ENCODE assay signal across 20 mouse cellular contexts in the genomic region with DNA sequence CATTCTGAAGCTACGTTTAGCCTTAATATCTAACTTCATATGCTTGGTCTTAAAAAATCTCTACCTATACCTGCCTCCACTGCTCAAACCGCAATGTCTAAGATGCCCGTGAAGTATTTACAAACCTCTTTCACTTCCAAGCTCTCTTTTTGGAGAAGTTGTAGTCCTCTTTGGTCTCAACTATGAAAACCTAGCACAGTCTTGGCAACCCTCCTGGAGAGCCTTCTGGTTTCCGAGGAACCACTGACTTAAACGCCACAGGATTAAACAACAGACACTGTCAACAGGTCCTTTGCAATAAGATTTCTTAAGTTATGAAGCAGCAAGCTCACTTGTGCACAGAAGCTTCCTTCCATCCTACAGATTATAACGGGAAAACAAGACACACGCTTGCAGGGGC. TPM values are rescaled to one million over a fixed set of nuclear protein-coding genes. Genes with fewer than 3 reads are reported as not detected.
DNase-seq lines count a peak whose midpoint lies in the region; ATAC-seq and TF ChIP-seq lines count a peak whose summit lies in the region.
"Had no signal": no experiment of that assay in that cellular context is flagged by ENCODE, and none has a peak within 500 bp of the region (broad histone marks: within the 10 kb centered on the region; RNA-seq: fewer than 3 reads in every experiment).

No protein-coding gene starts in this region.

- H3K9ac ChIP-seq in intestine, embryonic 15.5 days, result no peak overlapping the region
- H3K9ac ChIP-seq in intestine, postnatal 0 days (ENCODE audit: low read depth, low read length), result no peak overlapping the region
- H3K9ac ChIP-seq in lung, embryonic 14.5 days, result no peak overlapping the region
- no peak overlapping the region for H3K9ac ChIP-seq in embryonic facial prominence, embryonic 15.5 days
- H3K9ac ChIP-seq: heart, embryonic 13.5 days; hindbrain, embryonic 15.5 days had no signal

- WGBS in intestine, embryonic 15.5 days, result 86% methylated on average over 7 of the region's 7 CpGs
- 88% methylated on average over 7 of the region's 7 CpGs for WGBS in intestine, postnatal 0 days
- WGBS in lung, embryonic 14.5 days, result 85% methylated on average over 7 of the region's 7 CpGs
- WGBS in embryonic facial prominence, embryonic 15.5 days, result 84% methylated on average over 7 of the region's 7 CpGs

- peak; percentile 12 to 14 for DNase-seq in cerebellum, postnatal 10 days
- no peak for DNase-seq in cerebellum, adult 9-10 months
- no peak for DNase-seq in lung, embryonic 14.5 days
- DNase-seq in lung, postnatal 14 days, result no peak
- no peak for DNase-seq in testis, postnatal 14 days (ENCODE audit: low spot score)
- DNase-seq: cerebellum, postnatal 36 days; liver; right cerebral cortex, adult 18-20 months; thymus, adult 18-20 months; thymus, postnatal 4 days had no signal

- H3K4me3 ChIP-seq in intestine, embryonic 15.5 days (replicated peaks), result no peak overlapping the region
- H3K4me3 ChIP-seq in intestine, postnatal 0 days (ENCODE audit: low read depth, low read length), result no peak overlapping the region
- no peak overlapping the region for H3K4me3 ChIP-seq in lung, embryonic 14.5 days (ENCODE audit: low read depth, low read length)
- 0 out of 2 replicates have a peak overlapping the region, but pooled peaks have one; percentile 12 for H3K4me3 ChIP-seq in embryonic facial prominence, embryonic 15.5 days (replicated peaks)
- H3K4me3 ChIP-seq: heart, embryonic 13.5 days; hindbrain, embryonic 15.5 days; midbrain, embryonic 10.5 days had no signal

- ATAC-seq in intestine, embryonic 15.5 days, result no peak
- no peak for ATAC-seq in intestine, postnatal 0 days
- no peak for ATAC-seq in lung, embryonic 14.5 days (ENCODE audit: insufficient read depth)
- ATAC-seq in embryonic facial prominence, embryonic 15.5 days (ENCODE audit: insufficient number of reproducible peaks, low FRiP score, low TSS enrichment, low read depth), result no peak
- ATAC-seq: CD4-positive, CD25-positive, alpha-beta regulatory T cell, adult 4 months; forebrain, embryonic 16.5 days; Patski had no signal

- 0 out of 2 replicates have a peak overlapping the region, but pooled peaks have one; percentile 97 for H3K4me2 ChIP-seq in intestine, embryonic 15.5 days (replicated peaks)
- no peak overlapping the region for H3K4me2 ChIP-seq in intestine, postnatal 0 days (replicated peaks; ENCODE audit: low read depth)
- 0 out of 2 replicates have a peak overlapping the region, but pooled peaks have one; percentile 1 for H3K4me2 ChIP-seq in lung, embryonic 14.5 days
- H3K4me2 ChIP-seq in embryonic facial prominence, embryonic 15.5 days (replicated peaks), result 0 out of 2 replicates have a peak overlapping the region, but pooled peaks have one; percentile 6

- no peak overlapping the region for H3K27ac ChIP-seq in intestine, embryonic 15.5 days
- H3K27ac ChIP-seq in intestine, postnatal 0 days (ENCODE audit: low read depth, low read length), result no peak overlapping the region
- no peak overlapping the region for H3K27ac ChIP-seq in lung, embryonic 14.5 days (ENCODE audit: low read depth)
- H3K27ac ChIP-seq in embryonic facial prominence, embryonic 15.5 days (replicated peaks), result peak overlapping the region; percentile 30; the same call in 1 of the 2 replicates
- H3K27ac ChIP-seq: heart, embryonic 13.5 days; hindbrain, embryonic 15.5 days; macrophage; midbrain, embryonic 10.5 days had no signal

- no peaks in the 10 kb centered on the region for H3K27me3 ChIP-seq in intestine, embryonic 15.5 days (replicated peaks)
- no peaks in the 10 kb centered on the region for H3K27me3 ChIP-seq in intestine, postnatal 0 days (replicated peaks; ENCODE audit: control insufficient read depth, insufficient read depth, low read length)
- peaks cover 6% of the 10 kb centered on the region; the same call in 1 of the 2 replicates for H3K27me3 ChIP-seq in lung, embryonic 14.5 days (ENCODE audit: insufficient read depth, low read length)
- H3K27me3 ChIP-seq in embryonic facial prominence, embryonic 15.5 days, result peaks cover 8% of the 10 kb centered on the region
- H3K27me3 ChIP-seq: Patski had no signal

- no peak for TF ChIP-seq CTCF in intestine, postnatal 0 days (IDR thresholded peaks at IDR 0.05; ENCODE audit: low read depth)
- TF ChIP-seq CTCF in lung, embryonic 14.5 days (IDR thresholded peaks at IDR 0.05; ENCODE audit: low read depth), result no peak

- H3K4me1 ChIP-seq in intestine, embryonic 15.5 days (replicated peaks), result 0 out of 2 replicates have a peak, but pooled peaks cover 3% of the 10 kb centered on the region
- peaks cover 6% of the 10 kb centered on the region; the same call in 1 of the 2 replicates for H3K4me1 ChIP-seq in intestine, postnatal 0 days (replicated peaks; ENCODE audit: control insufficient read depth, insufficient read depth, low read length)
- H3K4me1 ChIP-seq in lung, embryonic 14.5 days (ENCODE audit: insufficient read depth), result peaks cover 5% of the 10 kb centered on the region
- peaks cover 12% of the 10 kb centered on the region for H3K4me1 ChIP-seq in embryonic facial prominence, embryonic 15.5 days

- H3K36me3 ChIP-seq in intestine, embryonic 15.5 days, result no peaks in the 10 kb centered on the region
- H3K36me3 ChIP-seq in intestine, postnatal 0 days (ENCODE audit: control insufficient read depth, insufficient read depth), result no peaks in the 10 kb centered on the region
- no peaks in the 10 kb centered on the region for H3K36me3 ChIP-seq in lung, embryonic 14.5 days (ENCODE audit: insufficient read depth)
- H3K36me3 ChIP-seq in embryonic facial prominence, embryonic 15.5 days, result no peaks in the 10 kb centered on the region
- H3K36me3 ChIP-seq: heart, embryonic 13.5 days; hindbrain, embryonic 15.5 days; midbrain, embryonic 10.5 days had no signal

- no peaks in the 10 kb centered on the region for H3K9me3 ChIP-seq in intestine, embryonic 15.5 days
- no peaks in the 10 kb centered on the region for H3K9me3 ChIP-seq in intestine, postnatal 0 days (ENCODE audit: control insufficient read depth)
- H3K9me3 ChIP-seq in lung, embryonic 14.5 days (ENCODE audit: low read depth, low read length), result no peaks in the 10 kb centered on the region
- H3K9me3 ChIP-seq in embryonic facial prominence, embryonic 15.5 days (replicated peaks), result no peaks in the 10 kb centered on the region
- H3K9me3 ChIP-seq: heart, embryonic 13.5 days; hindbrain, embryonic 15.5 days; midbrain, embryonic 10.5 days had no signal

RNA-seq across cellular contexts. Expression of a gene that starts 1.8 kb away (rescaled TPM):
- 12.6 and 13.7 TPM in 2 replicates for polyA plus RNA-seq in intestine, embryonic 15.5 days (2015; fragmentation: Nextera tagmentation; extraction: Ambion mirVana)
- 3.7 and 5.1 TPM in 2 replicates for polyA plus RNA-seq in intestine, postnatal 0 days (2015; fragmentation: Nextera tagmentation; extraction: Ambion mirVana)
- polyA plus RNA-seq in lung, embryonic 14.5 days (2014; fragmentation: Nextera tagmentation; extraction: Ambion mirVana), result 14.4 and 14.5 TPM in 2 replicates
- 9.0 and 10.7 TPM in 2 replicates for polyA plus RNA-seq in embryonic facial prominence, embryonic 15.5 days (2015; fragmentation: Nextera tagmentation; extraction: Ambion mirVana)
- polyA plus RNA-seq: CD4-positive, CD25-positive, alpha-beta regulatory T cell, adult 4 months had no signal

Comparison
In these comparisons a context has a peak if more than half of its experiments do, and no peak if none do; other contexts are left out.
1. DNase-seq: peak in cerebellum, postnatal 10 days (2 of 2); none in cerebellum, adult 9-10 months (single experiment), lung, embryonic 14.5 days (single experiment), lung, postnatal 14 days (single experiment) and testis, postnatal 14 days (single experiment).